Mouse (Mus musculus) liver, embryonic 11.5 days (tissue): ENCODE data around the gene Pgap2. TPM values are rescaled to one million over a fixed set of nuclear protein-coding genes. Genes with fewer than 3 reads are reported as not detected.

Experiments
- ATAC-seq: fragments of 200-750 bp; cut with Nextera tagmentation; replicated peaks from 2 replicates; pipeline ENCODE4 v1.8.0; 2017; ENCODE audit warnings: moderate number of reproducible peaks, mild to moderate bottlenecking, moderate TSS enrichment, moderate library complexity; ENCODE audit not compliant: low FRiP score
- DNase-seq: peaks from one replicate; pipeline ENCODE4 v3.0.0-alpha.2; 2017; ENCODE audit warnings: low spot score
- H3K27ac ChIP-seq: fragments of 300-500 bp; sonication (generic); 2 replicates; pipeline ENCODE4 v1.5.1; 2014; ENCODE audit warnings: mild to moderate bottlenecking, low read depth, low read length, control low read depth
- H3K27me3 ChIP-seq: fragments of 300-500 bp; sonication (generic); replicated peaks from 2 replicates; pipeline ENCODE4 v1.6.1; 2014; ENCODE audit warnings: low read length, mixed read lengths; ENCODE audit not compliant: control insufficient read depth, insufficient read depth
- H3K36me3 ChIP-seq: fragments of 300-500 bp; sonication (generic); 2 replicates; pipeline ENCODE4 v1.6.1; 2014; ENCODE audit warnings: mild to moderate bottlenecking, low read length, moderate library complexity, mixed read lengths; ENCODE audit not compliant: control insufficient read depth, insufficient read depth
- H3K4me1 ChIP-seq: fragments of 300-500 bp; sonication (generic); replicated peaks from 2 replicates; pipeline ENCODE4 v1.6.1; 2014; ENCODE audit warnings: low read length, mixed read lengths; ENCODE audit not compliant: control insufficient read depth, insufficient read depth
- H3K4me2 ChIP-seq: fragments of 300-500 bp; sonication (generic); 2 replicates; pipeline ENCODE4 v1.6.1; 2014; ENCODE audit warnings: mild to moderate bottlenecking, control low read depth, moderate library complexity
- H3K4me3 ChIP-seq: fragments of 300-500 bp; sonication (generic); 2 replicates; pipeline ENCODE4 v1.5.1; 2014; ENCODE audit warnings: low read depth, low read length, control low read depth
- H3K9ac ChIP-seq: fragments of 300-500 bp; sonication (generic); 2 replicates; pipeline ENCODE4 v1.6.1; 2014; ENCODE audit warnings: low read depth, low read length, control low read depth
- H3K9me3 ChIP-seq: fragments of 300-500 bp; sonication (generic); 2 replicates; pipeline ENCODE4 v1.6.1; 2016; ENCODE audit warnings: low read length, inconsistent platforms, mixed read lengths; ENCODE audit not compliant: control insufficient read depth
- WGBS: fragments of 180-500 bp; shearing (Covaris S2); extraction: QIAGEN DNeasy Blood & Tissue Kit; methylation state at CpG from one replicate; pipeline ENCODE4 v1.1.7; 2014; 5-methylcytosine and 5-hydroxymethylcytosine counted together
- polyA plus RNA-seq: library from polyadenylated mRNA; unstranded; fragments of >200 nt; fragmentation: Nextera tagmentation; extraction: Ambion mirVana; gene quantifications from 2 replicates; pipeline ENCODE4 v1.2.1, GENCODE M21; 2014

Pgap2 gene
- polyA plus RNA-seq, 1 experiment from 2014 or later: 40.0 TPM

- H3K27ac ChIP-seq: no peak overlapping the region
- peak overlapping the region; percentile 77 for H3K4me3 ChIP-seq
- peak overlapping the region; percentile 76 for H3K4me2 ChIP-seq
- H3K4me1 ChIP-seq: peaks cover 24% of the 10 kb centered on the region
- WGBS: 45% methylated on average over 4 of the region's 4 CpGs
- no peak for ATAC-seq
- no peak for DNase-seq
- H3K9ac ChIP-seq: peak overlapping the region; percentile 90
- H3K27me3 ChIP-seq: no peaks in the 10 kb centered on the region
- H3K9me3 ChIP-seq: no peaks in the 10 kb centered on the region
- H3K36me3 ChIP-seq: peaks cover 2% of the 10 kb centered on the region; the same call in 1 of the 2 replicates
Measured at GRCm38 (mm10) chr7:102208806-102209363, 1.1 kb upstream of the Pgap2 start.

- peak overlapping the region; percentile 89; the same call in 1 of the 2 replicates for H3K27ac ChIP-seq
- 62% methylated on average over 3 of the region's 3 CpGs for WGBS
Measured at GRCm38 (mm10) chr7:102211071-102211470, 1.1 kb downstream of the Pgap2 start.

GRCm38 (mm10) chr7:102221899-102222298, 11.9 kb downstream of the Pgap2 start:
- H3K9ac ChIP-seq: no peak overlapping the region
- H3K4me3 ChIP-seq: peak overlapping the region; percentile 67
- peak overlapping the region; percentile 22; the same call in 1 of the 2 replicates for H3K4me2 ChIP-seq
- 34% methylated on average over 1 of the region's 1 CpGs for WGBS
- no peaks in the 10 kb centered on the region for H3K27me3 ChIP-seq
- H3K36me3 ChIP-seq: no peaks in the 10 kb centered on the region
- no peak overlapping the region for H3K27ac ChIP-seq
- peaks cover 7% of the 10 kb centered on the region; the same call in 1 of the 2 replicates for H3K4me1 ChIP-seq
- no peaks in the 10 kb centered on the region for H3K9me3 ChIP-seq
- DNase-seq: no peak
- no peak for ATAC-seq

More at GRCm38 (mm10) chr7:102211071-102211470, 1.1 kb downstream of the Pgap2 start:
- Histone ChIP-seq H3K36me3 (peaks cover 2% of the 10 kb centered on the region; the same call in 1 of the 2 replicates), H3K4me3 (peak overlapping the region; percentile 77), H3K27me3 (no peaks in the 10 kb centered on the region), H3K4me1 (peaks cover 12% of the 10 kb centered on the region), H3K4me2 (peak overlapping the region; percentile 65), H3K9me3 (no peaks in the 10 kb centered on the region), H3K9ac (peak overlapping the region; percentile 73)
- DNase-seq: no peak
- ATAC-seq: no peak

- Histone ChIP-seq H3K27me3 (no peaks in the 10 kb centered on the region), H3K9me3 (no peaks in the 10 kb centered on the region), H3K9ac (peak overlapping the region; percentile 68), H3K4me1 (peaks cover 7% of the 10 kb centered on the region; the same call in 1 of the 2 replicates), H3K36me3 (no peaks in the 10 kb centered on the region), H3K27ac (no peak overlapping the region), H3K4me3 (peak overlapping the region; percentile 67), H3K4me2 (peak overlapping the region; percentile 94)
- 1% methylated on average over 7 of the region's 13 CpGs for WGBS
- no peak for DNase-seq
- peak; percentile 56 for ATAC-seq
Measured at GRCm38 (mm10) chr7:102222336-102222735, 12.3 kb downstream of the Pgap2 start.

- no peaks in the 10 kb centered on the region for H3K9me3 ChIP-seq
- H3K4me1 ChIP-seq: peaks cover 7% of the 10 kb centered on the region; the same call in 1 of the 2 replicates
- H3K36me3 ChIP-seq: no peaks in the 10 kb centered on the region; the same call in 1 of the 2 replicates
- H3K9ac ChIP-seq: peak overlapping the region; percentile 68
- peak; percentile 78 for ATAC-seq
- DNase-seq: peak; percentile 78
- H3K27me3 ChIP-seq: no peaks in the 10 kb centered on the region
- peak overlapping the region; percentile 67 for H3K4me3 ChIP-seq
- peak overlapping the region; percentile 53; the same call in 1 of the 2 replicates for H3K27ac ChIP-seq
- WGBS: 2% methylated on average over 31 of the region's 31 CpGs
- peak overlapping the region; percentile 94 for H3K4me2 ChIP-seq
Measured at GRCm38 (mm10) chr7:102222830-102223556, 13.0 kb downstream of the Pgap2 start.

- 79% methylated on average over 5 of the region's 5 CpGs for WGBS
- H3K9ac ChIP-seq: no peak overlapping the region
- no peak overlapping the region for H3K4me3 ChIP-seq
- no peak overlapping the region for H3K27ac ChIP-seq
- H3K4me2 ChIP-seq: peak overlapping the region; percentile 94
- ATAC-seq (no peak), DNase-seq (no peak)
- H3K4me1 ChIP-seq: peaks cover 7% of the 10 kb centered on the region; the same call in 1 of the 2 replicates
- no peaks in the 10 kb centered on the region for H3K27me3 ChIP-seq
- no peaks in the 10 kb centered on the region for H3K9me3 ChIP-seq
- no peaks in the 10 kb centered on the region; the same call in 1 of the 2 replicates for H3K36me3 ChIP-seq
Measured at GRCm38 (mm10) chr7:102223883-102224738, 14.1 kb downstream of the Pgap2 start.

- DNase-seq (no peak), ATAC-seq (no peak)
- H3K9me3 ChIP-seq: no peaks in the 10 kb centered on the region
- H3K4me2 ChIP-seq: no peak overlapping the region
- no peak overlapping the region for H3K4me3 ChIP-seq
- H3K36me3 ChIP-seq: no peaks in the 10 kb centered on the region; the same call in 1 of the 2 replicates
- no peak overlapping the region for H3K9ac ChIP-seq
- 89% methylated on average over 6 of the region's 6 CpGs for WGBS
- H3K27me3 ChIP-seq: no peaks in the 10 kb centered on the region
- peaks cover 7% of the 10 kb centered on the region; the same call in 1 of the 2 replicates for H3K4me1 ChIP-seq
- H3K27ac ChIP-seq: no peak overlapping the region
Measured at GRCm38 (mm10) chr7:102226051-102226450, 16.0 kb downstream of the Pgap2 start.

- no peak overlapping the region for H3K9ac ChIP-seq
- WGBS: 87% methylated on average over 4 of the region's 4 CpGs
Measured at GRCm38 (mm10) chr7:102228049-102228670, 18.2 kb downstream of the Pgap2 start.

More at GRCm38 (mm10) chr7:102228049-102228670, 18.2 kb downstream of the Pgap2 start:
- Histone ChIP-seq H3K4me3 (no peak overlapping the region), H3K36me3 (no peaks in the 10 kb centered on the region; the same call in 1 of the 2 replicates), H3K4me1 (peaks cover 7% of the 10 kb centered on the region; the same call in 1 of the 2 replicates), H3K27me3 (no peaks in the 10 kb centered on the region), H3K4me2 (no peak overlapping the region), H3K27ac (no peak overlapping the region), H3K9me3 (no peaks in the 10 kb centered on the region)
- DNase-seq (no peak), ATAC-seq (no peak)
